Mouse (Mus musculus): Measurements from ENCODE around the gene A130010J15Rik. TPM values are rescaled to one million over a fixed set of nuclear protein-coding genes. Genes with fewer than 3 reads are reported as not detected.

The A130010J15Rik gene
- polyA plus RNA-seq, 1 experiment from 2014 or later = 18.1 TPM

- no peaks in the 10 kb centered on the region for H3K4me1 ChIP-seq
- H3K9me3 ChIP-seq = no peaks in the 10 kb centered on the region
- H3K4me3 ChIP-seq = no peak overlapping the region
- no peak overlapping the region for H3K9ac ChIP-seq
- H3K27me3 ChIP-seq = no peaks in the 10 kb centered on the region
- WGBS = 28% methylated on average over 7 of the region's 7 CpGs
- no peaks in the 10 kb centered on the region for H3K36me3 ChIP-seq
- no peak overlapping the region for H3K27ac ChIP-seq
- H3K4me2 ChIP-seq (replicated peaks) = no peak overlapping the region
- no peak for ATAC-seq (ENCODE audit: insufficient number of reproducible peaks, insufficient read depth, low FRiP score, low TSS enrichment)
Observed at GRCm38 (mm10) chr1:193138087-193138486, 29.8 kb upstream of the A130010J15Rik start.

- no peaks in the 10 kb centered on the region for H3K36me3 ChIP-seq
- no peak overlapping the region for H3K4me3 ChIP-seq
- ATAC-seq (ENCODE audit: insufficient number of reproducible peaks, insufficient read depth, low FRiP score, low TSS enrichment) = no peak
- no peak overlapping the region for H3K27ac ChIP-seq
- 55% methylated on average over 3 of the region's 3 CpGs for WGBS
- H3K4me1 ChIP-seq = no peaks in the 10 kb centered on the region
- H3K9ac ChIP-seq = no peak overlapping the region
- no peaks in the 10 kb centered on the region for H3K9me3 ChIP-seq
- no peaks in the 10 kb centered on the region for H3K27me3 ChIP-seq
- H3K4me2 ChIP-seq (replicated peaks) = no peak overlapping the region
Observed at GRCm38 (mm10) chr1:193138669-193139068, 29.2 kb upstream of the A130010J15Rik start.

GRCm38 (mm10) chr1:193141118-193141517 lies 26.7 kb upstream of the A130010J15Rik start:
- H3K4me2 ChIP-seq (replicated peaks) = no peak overlapping the region

GRCm38 (mm10) chr1:193142517-193143062 lies 25.3 kb upstream of the A130010J15Rik start:
- Histone ChIP-seq H3K36me3 (no peaks in the 10 kb centered on the region), H3K4me2 (replicated peaks) (no peak overlapping the region), H3K9ac (no peak overlapping the region), H3K4me1 (no peaks in the 10 kb centered on the region), H3K27ac (no peak overlapping the region), H3K4me3 (no peak overlapping the region), H3K9me3 (no peaks in the 10 kb centered on the region), H3K27me3 (no peaks in the 10 kb centered on the region)
- no peak for ATAC-seq (ENCODE audit: insufficient number of reproducible peaks, insufficient read depth, low FRiP score, low TSS enrichment)
- 73% methylated on average over 8 of the region's 8 CpGs for WGBS

More at GRCm38 (mm10) chr1:193141118-193141517, 26.7 kb upstream of the A130010J15Rik start:
- H3K4me3 ChIP-seq = no peak overlapping the region
- H3K27me3 ChIP-seq = no peaks in the 10 kb centered on the region
- H3K9ac ChIP-seq = no peak overlapping the region
- H3K9me3 ChIP-seq = no peaks in the 10 kb centered on the region
- peak overlapping the region; percentile 64 for H3K27ac ChIP-seq
- H3K4me1 ChIP-seq = no peaks in the 10 kb centered on the region
- no peak for ATAC-seq (ENCODE audit: insufficient number of reproducible peaks, insufficient read depth, low FRiP score, low TSS enrichment)
- H3K36me3 ChIP-seq = no peaks in the 10 kb centered on the region
- WGBS = 54% methylated on average over 7 of the region's 7 CpGs

- Histone ChIP-seq H3K27me3 (no peaks in the 10 kb centered on the region), H3K4me1 (no peaks in the 10 kb centered on the region), H3K4me2 (replicated peaks) (no peak overlapping the region), H3K27ac (no peak overlapping the region), H3K9me3 (no peaks in the 10 kb centered on the region), H3K36me3 (no peaks in the 10 kb centered on the region), H3K9ac (no peak overlapping the region), H3K4me3 (no peak overlapping the region)
- no peak for ATAC-seq (ENCODE audit: insufficient number of reproducible peaks, insufficient read depth, low FRiP score, low TSS enrichment)
- WGBS = 82% methylated on average over 6 of the region's 6 CpGs
Observed at GRCm38 (mm10) chr1:193144516-193144915, 23.3 kb upstream of the A130010J15Rik start.

GRCm38 (mm10) chr1:193145101-193145500 lies 22.7 kb upstream of the A130010J15Rik start:
- Histone ChIP-seq H3K4me1 (no peaks in the 10 kb centered on the region), H3K36me3 (no peaks in the 10 kb centered on the region), H3K9me3 (no peaks in the 10 kb centered on the region), H3K4me3 (no peak overlapping the region), H3K9ac (no peak overlapping the region), H3K27ac (no peak overlapping the region), H3K4me2 (replicated peaks) (no peak overlapping the region), H3K27me3 (no peaks in the 10 kb centered on the region)
- ATAC-seq (ENCODE audit: insufficient number of reproducible peaks, insufficient read depth, low FRiP score, low TSS enrichment) = no peak
- 77% methylated on average over 4 of the region's 4 CpGs for WGBS

GRCm38 (mm10) chr1:193146416-193146815 lies 21.4 kb upstream of the A130010J15Rik start:
- no peak for ATAC-seq (ENCODE audit: insufficient number of reproducible peaks, insufficient read depth, low FRiP score, low TSS enrichment)
- no peaks in the 10 kb centered on the region for H3K9me3 ChIP-seq
- no peak overlapping the region for H3K4me3 ChIP-seq
- no peak overlapping the region for H3K27ac ChIP-seq
- H3K36me3 ChIP-seq = no peaks in the 10 kb centered on the region
- peaks cover 7% of the 10 kb centered on the region for H3K4me1 ChIP-seq
- H3K4me2 ChIP-seq (replicated peaks) = no peak overlapping the region
- peaks cover 6% of the 10 kb centered on the region; the same call in 1 of the 2 replicates for H3K27me3 ChIP-seq
- H3K9ac ChIP-seq = no peak overlapping the region
- WGBS = 91% methylated on average over 1 of the region's 1 CpGs

- Histone ChIP-seq H3K9ac (no peak overlapping the region), H3K36me3 (no peaks in the 10 kb centered on the region), H3K9me3 (no peaks in the 10 kb centered on the region), H3K27me3 (peaks cover 30% of the 10 kb centered on the region), H3K4me1 (peaks cover 15% of the 10 kb centered on the region), H3K4me2 (replicated peaks) (no peak overlapping the region), H3K27ac (no peak overlapping the region), H3K4me3 (no peak overlapping the region)
- WGBS = 60% methylated on average over 3 of the region's 3 CpGs
- ATAC-seq (ENCODE audit: insufficient number of reproducible peaks, insufficient read depth, low FRiP score, low TSS enrichment) = no peak
Observed at GRCm38 (mm10) chr1:193149231-193149630, 18.6 kb upstream of the A130010J15Rik start.

GRCm38 (mm10) chr1:193151134-193151533 lies 16.7 kb upstream of the A130010J15Rik start:
- WGBS = 19% methylated on average over 7 of the region's 7 CpGs
- ATAC-seq (ENCODE audit: insufficient number of reproducible peaks, insufficient read depth, low FRiP score, low TSS enrichment) = no peak
- H3K4me2 ChIP-seq (replicated peaks) = no peak overlapping the region

GRCm38 (mm10) chr1:193152872-193153271 lies 15.0 kb upstream of the A130010J15Rik start, which contains the start of gene Irf6:
Gene Irf6, plus strand, starts transcription at chr1:193153111.
- Histone ChIP-seq H3K36me3 (no peaks in the 10 kb centered on the region), H3K9ac (peak within 1 kb of the TSS; percentile 36; the same call in 1 of the 2 replicates), H3K4me3 (peak within 1 kb of the TSS; percentile 38), H3K9me3 (no peaks in the 10 kb centered on the region), H3K27me3 (peaks cover 46% of the 10 kb centered on the region), H3K27ac (no peak within 1 kb of the TSS; the same call in 1 of the 2 replicates), H3K4me2 (replicated peaks) (peak within 1 kb of the TSS; percentile 52), H3K4me1 (peaks cover 30% of the 10 kb centered on the region)
- WGBS = under 1% methylated on average over 30 of the region's 30 CpGs
- peak; percentile 92 for ATAC-seq (ENCODE audit: insufficient number of reproducible peaks, insufficient read depth, low FRiP score, low TSS enrichment)

More at GRCm38 (mm10) chr1:193151134-193151533, 16.7 kb upstream of the A130010J15Rik start:
- H3K9ac ChIP-seq = no peak overlapping the region
- no peak overlapping the region for H3K27ac ChIP-seq
- no peaks in the 10 kb centered on the region for H3K36me3 ChIP-seq
- H3K27me3 ChIP-seq = peaks cover 46% of the 10 kb centered on the region
- no peak overlapping the region for H3K4me3 ChIP-seq
- peaks cover 15% of the 10 kb centered on the region for H3K4me1 ChIP-seq
- no peaks in the 10 kb centered on the region for H3K9me3 ChIP-seq

GRCm38 (mm10) chr1:193153561-193153960 lies 14.3 kb upstream of the A130010J15Rik start:
- peak overlapping the region; percentile 36; the same call in 1 of the 2 replicates for H3K9ac ChIP-seq
- peak overlapping the region; percentile 38 for H3K4me3 ChIP-seq
- H3K9me3 ChIP-seq = no peaks in the 10 kb centered on the region
- H3K4me2 ChIP-seq (replicated peaks) = peak overlapping the region; percentile 52
- H3K27me3 ChIP-seq = peaks cover 46% of the 10 kb centered on the region
- H3K4me1 ChIP-seq = peaks cover 30% of the 10 kb centered on the region
- no peak for ATAC-seq (ENCODE audit: insufficient number of reproducible peaks, insufficient read depth, low FRiP score, low TSS enrichment)
- 21% methylated on average over 16 of the region's 16 CpGs for whole genome bisulfite sequencing
- H3K27ac ChIP-seq = no peak overlapping the region
- H3K36me3 ChIP-seq = no peaks in the 10 kb centered on the region

GRCm38 (mm10) chr1:193156316-193157110 lies 11.3 kb upstream of the A130010J15Rik start:
- peak overlapping the region; percentile 16; the same call in 1 of the 2 replicates for H3K4me2 ChIP-seq (replicated peaks)
- H3K27ac ChIP-seq = peak overlapping the region; percentile 71
- no peaks in the 10 kb centered on the region for H3K36me3 ChIP-seq
- H3K4me3 ChIP-seq = no peak overlapping the region
- no peaks in the 10 kb centered on the region for H3K9me3 ChIP-seq
- ATAC-seq (ENCODE audit: insufficient number of reproducible peaks, insufficient read depth, low FRiP score, low TSS enrichment) = no peak
- no peak overlapping the region for H3K9ac ChIP-seq
- H3K27me3 ChIP-seq = peaks cover 40% of the 10 kb centered on the region
- WGBS = 60% methylated on average over 15 of the region's 15 CpGs
- H3K4me1 ChIP-seq = peaks cover 22% of the 10 kb centered on the region

Data from embryonic facial prominence, embryonic 12.5 days (tissue).